Mouse (Mus musculus) neural tube, embryonic 14.5 days (tissue): ENCODE results near the gene Mknk2. TPM values are rescaled to one million over a fixed set of nuclear protein-coding genes. Genes with fewer than 3 reads are reported as not detected.

Experiments
- ATAC-seq: fragments of 200-750 bp; cut with Nextera tagmentation; 2 replicates; pipeline ENCODE4 v1.8.0; 2017; ENCODE audit warnings: low read depth, mild to moderate bottlenecking, moderate TSS enrichment, moderate library complexity
- H3K27ac ChIP-seq: fragments of 300-500 bp; sonication (generic); 2 replicates; pipeline ENCODE4 v1.5.1; 2014; ENCODE audit warnings: low read depth, mild to moderate bottlenecking, control low read depth, low read length, moderate library complexity, mixed read lengths
- H3K27me3 ChIP-seq: fragments of 300-500 bp; sonication (generic); 2 replicates; pipeline ENCODE4 v1.6.1; 2014; ENCODE audit warnings: low read length; ENCODE audit not compliant: control insufficient read depth, insufficient read depth
- H3K36me3 ChIP-seq: fragments of 300-500 bp; sonication (generic); 2 replicates; pipeline ENCODE4 v1.6.1; 2014; ENCODE audit warnings: low read length, mixed read lengths; ENCODE audit not compliant: control insufficient read depth, insufficient read depth
- H3K4me1 ChIP-seq: fragments of 300-500 bp; sonication (generic); 2 replicates; pipeline ENCODE4 v1.6.1; 2014; ENCODE audit warnings: low read length; ENCODE audit not compliant: control insufficient read depth, insufficient read depth
- H3K4me2 ChIP-seq: fragments of 300-500 bp; sonication (generic); 2 replicates; pipeline ENCODE4 v1.6.1; 2014; ENCODE audit warnings: mild to moderate bottlenecking, low read depth, low read length, control low read depth
- H3K4me3 ChIP-seq: fragments of 300-500 bp; sonication (generic); 2 replicates; pipeline ENCODE4 v1.5.1; 2014; ENCODE audit warnings: low read depth, low read length, control low read depth, mixed read lengths
- H3K9ac ChIP-seq: fragments of 300-500 bp; sonication (generic); replicated peaks from 2 replicates; pipeline ENCODE4 v1.6.1; 2014; ENCODE audit warnings: low read depth, mild to moderate bottlenecking, control low read depth, low read length, mixed read lengths
- H3K9me3 ChIP-seq: fragments of 300-500 bp; sonication (generic); 2 replicates; pipeline ENCODE4 v1.6.1; 2016; ENCODE audit warnings: low read length; ENCODE audit not compliant: control insufficient read depth
- WGBS: fragments of 180-500 bp; shearing (Covaris S2); extraction: QIAGEN DNeasy Blood & Tissue Kit; methylation state at CpG from one replicate; pipeline ENCODE4 v1.1.7; 2014; 5-methylcytosine and 5-hydroxymethylcytosine counted together
- polyA plus RNA-seq: library from polyadenylated mRNA; unstranded; fragments of >200 nt; fragmentation: Nextera tagmentation; extraction: Ambion mirVana; gene quantifications from 2 replicates; pipeline ENCODE4 v1.2.1, GENCODE M21; 2014

Mknk2 gene
- polyA plus RNA-seq, 1 experiment from 2014 or later: 43.1 TPM

DNA sequence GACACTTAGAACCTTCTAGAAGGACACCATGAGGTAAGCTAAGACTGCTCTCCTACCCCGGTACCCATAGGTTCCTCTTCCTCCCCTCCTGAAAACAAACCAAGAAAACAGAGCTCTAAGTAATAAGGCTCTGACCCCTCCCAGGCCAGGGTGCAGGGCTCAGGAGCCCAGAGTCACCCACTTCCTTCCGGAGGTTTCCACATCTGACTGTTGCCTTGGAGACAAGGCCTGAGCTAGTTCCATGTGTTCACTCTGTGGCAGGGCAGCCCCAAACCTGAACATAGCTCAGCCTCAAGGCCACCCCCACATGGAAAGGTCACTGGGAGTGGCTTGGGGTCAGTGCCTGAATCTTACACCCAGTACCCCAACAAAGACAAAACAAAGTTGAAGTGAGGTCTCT, 17.3 kb upstream of the Mknk2 start:
- ATAC-seq: no peak
- H3K4me2 ChIP-seq: no peak overlapping the region
- WGBS: 77% methylated on average over 2 of the region's 2 CpGs
- H3K9me3 ChIP-seq: no peaks in the 10 kb centered on the region
- H3K4me1 ChIP-seq: no peaks in the 10 kb centered on the region; the same call in 1 of the 2 replicates
- H3K27me3 ChIP-seq: no peaks in the 10 kb centered on the region
- no peak overlapping the region for H3K27ac ChIP-seq
- H3K9ac ChIP-seq: no peak overlapping the region
- no peak overlapping the region for H3K4me3 ChIP-seq
- peaks cover 12% of the 10 kb centered on the region for H3K36me3 ChIP-seq

DNA sequence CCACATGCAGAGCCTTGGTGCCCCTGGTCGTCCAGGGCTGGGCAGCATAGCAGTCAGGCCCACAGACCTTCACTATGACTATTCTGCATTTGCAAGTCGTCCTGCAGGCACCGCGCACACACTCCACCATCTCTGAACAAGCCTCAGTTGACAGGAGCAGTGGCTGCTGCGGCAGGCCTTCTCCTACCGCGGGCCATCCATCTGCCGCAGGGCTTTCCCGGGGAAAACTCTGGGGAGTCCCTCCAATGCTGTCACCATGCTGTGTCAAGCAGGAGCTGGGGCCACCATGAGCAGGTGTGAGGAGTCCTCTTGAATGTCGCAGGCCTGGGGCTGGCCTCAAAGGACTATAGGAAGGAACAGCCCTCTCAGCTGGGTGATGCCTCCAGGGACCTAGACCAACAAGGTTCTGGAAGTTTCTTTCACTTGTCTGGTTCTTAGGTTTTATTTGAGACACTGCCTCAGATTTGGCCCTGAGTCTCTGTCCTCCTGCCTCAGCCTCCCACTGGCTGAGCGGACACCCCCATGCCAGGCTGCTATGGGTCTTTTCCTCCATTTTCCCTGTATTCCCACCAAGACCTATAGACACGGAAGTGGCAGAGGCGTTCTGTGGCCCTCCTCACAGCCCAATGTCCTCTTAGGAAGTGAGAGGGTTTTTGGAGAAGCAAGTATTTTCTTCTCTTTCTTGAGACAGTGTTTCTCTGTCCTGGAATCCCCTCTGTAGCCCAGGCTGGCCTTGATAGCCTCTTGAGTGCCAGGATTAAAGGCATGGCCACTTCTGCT, 16.4 kb upstream of the Mknk2 start:
- no peaks in the 10 kb centered on the region for H3K4me1 ChIP-seq
- no peaks in the 10 kb centered on the region for H3K9me3 ChIP-seq
- H3K36me3 ChIP-seq: peaks cover 16% of the 10 kb centered on the region
- no peak overlapping the region for H3K4me2 ChIP-seq
- ATAC-seq: no peak
- no peak overlapping the region for H3K9ac ChIP-seq
- WGBS: 89% methylated on average over 13 of the region's 13 CpGs
- H3K27ac ChIP-seq: no peak overlapping the region
- H3K27me3 ChIP-seq: no peaks in the 10 kb centered on the region
- H3K4me3 ChIP-seq: no peak overlapping the region

- H3K27me3 ChIP-seq: no peaks in the 10 kb centered on the region
- no peak for ATAC-seq
- no peaks in the 10 kb centered on the region for H3K9me3 ChIP-seq
- no peak overlapping the region for H3K4me3 ChIP-seq
- WGBS: 96% methylated on average over 12 of the region's 12 CpGs
- H3K27ac ChIP-seq: no peak overlapping the region
- peaks cover 18% of the 10 kb centered on the region for H3K36me3 ChIP-seq
- H3K4me2 ChIP-seq: no peak overlapping the region
- H3K9ac ChIP-seq: no peak overlapping the region
- no peaks in the 10 kb centered on the region for H3K4me1 ChIP-seq
These were observed 15.6 kb upstream of the Mknk2 start for GRCm38 (mm10) chr10:80693401-80694045.

DNA sequence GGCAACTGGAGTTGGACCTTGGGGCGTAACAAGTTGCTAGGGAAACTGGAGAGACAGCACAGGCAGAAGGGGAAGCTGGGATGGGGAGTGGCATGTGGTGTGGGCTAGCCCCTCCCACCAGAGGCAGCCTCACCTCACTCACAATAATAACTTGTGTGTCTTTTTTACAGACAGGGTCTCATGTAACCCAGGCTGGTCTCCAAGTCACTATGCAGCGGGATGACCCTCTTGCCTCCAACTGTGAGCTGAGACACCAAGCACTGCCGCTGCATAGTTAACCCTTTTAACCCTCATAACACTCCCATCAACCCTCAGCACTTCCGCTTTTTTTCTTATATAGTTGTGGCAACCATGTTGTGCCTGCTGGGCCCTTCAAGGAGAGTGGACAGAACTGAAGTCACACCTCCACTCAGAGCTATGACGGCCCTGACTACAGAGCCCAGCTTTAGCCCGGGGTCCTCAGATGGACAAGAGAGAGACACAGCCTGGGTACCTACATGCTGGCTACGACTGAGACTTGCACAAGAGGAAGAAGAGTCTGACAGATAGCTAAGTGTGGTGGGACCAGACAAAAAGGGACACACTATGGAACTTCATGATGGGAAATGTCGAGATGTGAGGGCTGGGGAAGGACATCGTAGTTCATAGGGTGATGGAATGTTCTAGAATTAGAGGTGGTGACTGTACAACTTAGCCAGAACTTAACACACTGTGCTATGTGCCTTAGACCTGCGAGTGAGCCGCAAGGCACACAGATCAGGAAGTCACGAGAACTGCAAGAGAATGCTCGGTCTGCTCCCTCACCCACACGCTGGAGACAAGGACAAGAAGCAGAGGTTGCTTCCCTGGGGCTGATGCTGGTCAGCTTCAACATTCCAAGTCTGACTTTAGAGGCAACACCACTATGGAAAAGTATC, 14.6 kb upstream of the Mknk2 start:
- peaks cover 20% of the 10 kb centered on the region for H3K36me3 ChIP-seq
- no peaks in the 10 kb centered on the region for H3K27me3 ChIP-seq
- 83% methylated on average over 14 of the region's 14 CpGs for WGBS
- H3K4me1 ChIP-seq: no peaks in the 10 kb centered on the region
- no peak for ATAC-seq
- no peak overlapping the region for H3K27ac ChIP-seq
- H3K4me3 ChIP-seq: no peak overlapping the region
- H3K9me3 ChIP-seq: no peaks in the 10 kb centered on the region
- no peak overlapping the region for H3K9ac ChIP-seq
- H3K4me2 ChIP-seq: no peak overlapping the region

DNA sequence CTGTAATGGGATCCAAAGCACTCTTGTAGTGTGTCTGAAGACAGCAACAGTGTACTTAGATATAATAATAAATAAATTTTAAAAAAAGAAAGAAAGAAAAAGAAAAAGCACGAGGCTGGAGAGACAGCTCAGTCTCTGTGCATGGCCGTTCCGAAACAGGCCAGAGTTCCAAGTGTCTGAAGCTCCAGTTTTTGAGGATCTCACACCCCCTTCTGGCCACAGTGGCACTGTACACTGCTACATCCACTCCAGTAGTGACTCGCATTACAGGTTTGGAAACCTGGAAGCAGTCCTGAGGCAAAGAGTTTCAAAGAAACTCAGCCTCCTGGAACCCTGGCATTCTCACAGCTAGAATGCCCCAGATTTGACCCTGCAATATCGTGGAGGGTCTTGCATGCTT, 9.9 kb upstream of the Mknk2 start:
- Histone ChIP-seq H3K27ac (no peak overlapping the region), H3K4me3 (no peak overlapping the region), H3K4me2 (no peak overlapping the region), H3K4me1 (no peaks in the 10 kb centered on the region), H3K36me3 (peaks cover 29% of the 10 kb centered on the region), H3K9ac (no peak overlapping the region), H3K9me3 (no peaks in the 10 kb centered on the region), H3K27me3 (no peaks in the 10 kb centered on the region)
- ATAC-seq: no peak; the same call in 1 of the 2 replicates
- 49% methylated on average over 5 of the region's 5 CpGs for WGBS

GRCm38 (mm10) chr10:80686617-80687016, 8.7 kb upstream of the Mknk2 start:
- H3K27ac ChIP-seq: no peak overlapping the region
- H3K36me3 ChIP-seq: peaks cover 29% of the 10 kb centered on the region
- ATAC-seq: no peak
- H3K4me1 ChIP-seq: no peaks in the 10 kb centered on the region
- 90% methylated on average over 3 of the region's 3 CpGs for WGBS
- H3K4me2 ChIP-seq: no peak overlapping the region
- H3K4me3 ChIP-seq: no peak overlapping the region
- H3K27me3 ChIP-seq: no peaks in the 10 kb centered on the region
- no peak overlapping the region for H3K9ac ChIP-seq
- no peaks in the 10 kb centered on the region for H3K9me3 ChIP-seq

GRCm38 (mm10) chr10:80684984-80685383, 7.1 kb upstream of the Mknk2 start:
- no peaks in the 10 kb centered on the region for H3K9me3 ChIP-seq

DNA sequence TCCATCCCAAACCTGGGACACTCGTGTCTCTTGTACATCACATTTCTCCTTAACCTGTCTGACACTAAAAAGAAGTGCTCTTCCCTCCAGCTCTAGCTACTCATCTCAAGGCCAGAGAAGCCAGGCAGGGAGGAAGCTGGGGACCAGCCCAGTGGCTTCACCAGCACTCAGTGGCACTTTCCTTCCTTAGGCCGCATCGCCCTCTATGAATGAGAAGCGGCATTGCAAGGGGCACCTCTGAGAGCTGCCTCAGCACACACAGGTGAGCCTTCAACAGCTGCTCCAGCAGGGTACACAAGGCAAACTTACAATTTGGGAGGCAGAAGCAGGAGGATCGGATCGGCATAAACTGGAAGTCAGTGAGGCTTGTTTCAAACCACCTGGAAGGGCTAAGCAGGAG, 6.3 kb upstream of the Mknk2 start:
- Histone ChIP-seq H3K27me3 (no peaks in the 10 kb centered on the region), H3K4me3 (no peak overlapping the region), H3K4me2 (no peak overlapping the region), H3K27ac (no peak overlapping the region), H3K9me3 (no peaks in the 10 kb centered on the region), H3K36me3 (peaks cover 23% of the 10 kb centered on the region), H3K4me1 (peaks cover 2% of the 10 kb centered on the region; the same call in 1 of the 2 replicates), H3K9ac (no peak overlapping the region)
- no peak for ATAC-seq
- 52% methylated on average over 6 of the region's 6 CpGs for WGBS

More at GRCm38 (mm10) chr10:80684984-80685383, 7.1 kb upstream of the Mknk2 start:
- H3K27me3 ChIP-seq: no peaks in the 10 kb centered on the region
- no peak for ATAC-seq
- H3K4me1 ChIP-seq: no peaks in the 10 kb centered on the region
- no peak overlapping the region for H3K27ac ChIP-seq
- H3K4me3 ChIP-seq: no peak overlapping the region
- WGBS: 92% methylated on average over 4 of the region's 4 CpGs
- peaks cover 25% of the 10 kb centered on the region for H3K36me3 ChIP-seq
- no peak overlapping the region for H3K4me2 ChIP-seq
- no peak overlapping the region for H3K9ac ChIP-seq
